ENCODE assay signal across 8 mouse cellular contexts in genomic region chr14:76623371-76623988, GRCm38 (mm10).
A peak's percentile ranks its signal among the peaks of the same experiment; 100 is the strongest.
DNase-seq lines count a peak whose midpoint lies in the region; ATAC-seq and TF ChIP-seq lines count a peak whose summit lies in the region.

No protein-coding gene starts in this region.

- no peak for ATAC-seq in heart, embryonic 13.5 days (ENCODE audit: extremely low read depth, insufficient number of reproducible peaks, low FRiP score, low TSS enrichment)
- peak; percentile 10; the same call in 1 of the 2 replicates for ATAC-seq in embryonic facial prominence, embryonic 11.5 days (replicated peaks; ENCODE audit: insufficient number of reproducible peaks, low FRiP score, low TSS enrichment, low read depth)
- peak; percentile 76 for ATAC-seq in intestine, postnatal 0 days
- no peak for ATAC-seq in midbrain, embryonic 14.5 days (ENCODE audit: low FRiP score, low TSS enrichment)
- ATAC-seq in megakaryocyte-erythroid progenitor cell, adult 5-6 weeks (replicated peaks; ENCODE audit: low FRiP score, low TSS enrichment, poor library complexity, severe bottlenecking): no peak

- TF ChIP-seq CTCF in intestine, postnatal 0 days (IDR thresholded peaks at IDR 0.05; ENCODE audit: low read depth): no peak

- H3K27ac ChIP-seq in heart, embryonic 13.5 days (replicated peaks): peak overlapping the region; percentile 82
- peak overlapping the region; percentile 69; the same call in 1 of the 2 replicates for H3K27ac ChIP-seq in embryonic facial prominence, embryonic 11.5 days (replicated peaks; ENCODE audit: low read depth, low read length)
- H3K27ac ChIP-seq in intestine, postnatal 0 days (ENCODE audit: low read depth, low read length): 0 out of 2 replicates have a peak overlapping the region, but pooled peaks have one; percentile 8
- peak overlapping the region; percentile 46 for H3K27ac ChIP-seq in midbrain, embryonic 14.5 days (replicated peaks; ENCODE audit: low read depth, low read length)

- H3K4me1 ChIP-seq in heart, embryonic 13.5 days: peaks cover 55% of the 10 kb centered on the region
- H3K4me1 ChIP-seq in embryonic facial prominence, embryonic 11.5 days (ENCODE audit: control insufficient read depth, insufficient read depth, low read length): peaks cover 5% of the 10 kb centered on the region
- peaks cover 18% of the 10 kb centered on the region for H3K4me1 ChIP-seq in intestine, postnatal 0 days (replicated peaks; ENCODE audit: control insufficient read depth, insufficient read depth, low read length)
- peaks cover 27% of the 10 kb centered on the region for H3K4me1 ChIP-seq in midbrain, embryonic 14.5 days (ENCODE audit: control insufficient read depth, insufficient read depth, low read length)

- H3K9me3 ChIP-seq in heart, embryonic 13.5 days: no peaks in the 10 kb centered on the region
- no peaks in the 10 kb centered on the region for H3K9me3 ChIP-seq in embryonic facial prominence, embryonic 11.5 days (replicated peaks; ENCODE audit: control insufficient read depth, low read length)
- H3K9me3 ChIP-seq in intestine, postnatal 0 days (ENCODE audit: control insufficient read depth): no peaks in the 10 kb centered on the region
- H3K9me3 ChIP-seq in midbrain, embryonic 14.5 days (ENCODE audit: control insufficient read depth, low read length): no peaks in the 10 kb centered on the region

- peak overlapping the region; percentile 41 for H3K9ac ChIP-seq in heart, embryonic 13.5 days
- peak overlapping the region; percentile 26; the same call in 1 of the 2 replicates for H3K9ac ChIP-seq in embryonic facial prominence, embryonic 11.5 days (replicated peaks; ENCODE audit: low read length)
- H3K9ac ChIP-seq in intestine, postnatal 0 days (ENCODE audit: low read depth, low read length): no peak overlapping the region
- H3K9ac ChIP-seq in midbrain, embryonic 14.5 days (replicated peaks; ENCODE audit: low read length): no peak overlapping the region

- H3K4me2 ChIP-seq in heart, embryonic 13.5 days: peak overlapping the region; percentile 48
- no peak overlapping the region for H3K4me2 ChIP-seq in embryonic facial prominence, embryonic 11.5 days (ENCODE audit: low read depth, low read length)
- H3K4me2 ChIP-seq in intestine, postnatal 0 days (replicated peaks; ENCODE audit: low read depth): no peak overlapping the region; the same call in none of the 2 replicates
- no peak overlapping the region for H3K4me2 ChIP-seq in midbrain, embryonic 14.5 days (ENCODE audit: low read length)

- DNase-seq in heart, adult 8-10 months (ENCODE audit: low spot score): no peak
- DNase-seq in embryonic facial prominence, embryonic 11.5 days (ENCODE audit: low spot score): peak; percentile 44
- peak; percentile 44 for DNase-seq in midbrain, embryonic 14.5 days
- no peak for DNase-seq in right cerebral cortex, postnatal 25 days
- DNase-seq in frontal cortex, postnatal 14 days (ENCODE audit: low spot score in 2 of 2): no peak

- H3K4me3 ChIP-seq in heart, embryonic 13.5 days: 0 out of 2 replicates have a peak overlapping the region, but pooled peaks have one; percentile 1
- H3K4me3 ChIP-seq in embryonic facial prominence, embryonic 11.5 days (ENCODE audit: low read depth, low read length): no peak overlapping the region
- no peak overlapping the region for H3K4me3 ChIP-seq in intestine, postnatal 0 days (ENCODE audit: low read depth, low read length)
- H3K4me3 ChIP-seq in midbrain, embryonic 14.5 days (replicated peaks; ENCODE audit: low read depth, low read length): no peak overlapping the region

- 31% methylated on average over 10 of the region's 10 CpGs for WGBS in heart, embryonic 13.5 days
- 28% methylated on average over 10 of the region's 10 CpGs for WGBS in embryonic facial prominence, embryonic 11.5 days
- 28% methylated on average over 10 of the region's 10 CpGs for WGBS in intestine, postnatal 0 days
- 31% methylated on average over 10 of the region's 10 CpGs for WGBS in midbrain, embryonic 14.5 days

- H3K36me3 ChIP-seq in heart, embryonic 13.5 days: no peaks in the 10 kb centered on the region
- no peaks in the 10 kb centered on the region for H3K36me3 ChIP-seq in embryonic facial prominence, embryonic 11.5 days (replicated peaks; ENCODE audit: control insufficient read depth, insufficient read depth, low read depth, low read length)
- no peaks in the 10 kb centered on the region for H3K36me3 ChIP-seq in intestine, postnatal 0 days (ENCODE audit: control insufficient read depth, insufficient read depth)
- H3K36me3 ChIP-seq in midbrain, embryonic 14.5 days (ENCODE audit: control insufficient read depth, insufficient read depth, low read length): no peaks in the 10 kb centered on the region

- no peaks in the 10 kb centered on the region for H3K27me3 ChIP-seq in heart, embryonic 13.5 days (replicated peaks)
- no peaks in the 10 kb centered on the region for H3K27me3 ChIP-seq in embryonic facial prominence, embryonic 11.5 days (ENCODE audit: control insufficient read depth, insufficient read depth, low read length)
- H3K27me3 ChIP-seq in intestine, postnatal 0 days (replicated peaks; ENCODE audit: control insufficient read depth, insufficient read depth, low read length): no peaks in the 10 kb centered on the region
- no peaks in the 10 kb centered on the region for H3K27me3 ChIP-seq in midbrain, embryonic 14.5 days (ENCODE audit: control insufficient read depth, insufficient read depth, low read length)

Comparison
In these comparisons a context has a peak if more than half of its experiments do, and no peak if none do; other contexts are left out.
1. ATAC-seq: peak in embryonic facial prominence, embryonic 11.5 days (single experiment) and intestine, postnatal 0 days (single experiment); none in heart, embryonic 13.5 days (single experiment), midbrain, embryonic 14.5 days (single experiment) and megakaryocyte-erythroid progenitor cell, adult 5-6 weeks (single experiment).
2. H3K27ac ChIP-seq: peak in every context shown above with its lines; median percentile 82 in heart, embryonic 13.5 days; 69 in embryonic facial prominence, embryonic 11.5 days; 46 in midbrain, embryonic 14.5 days; 8 in intestine, postnatal 0 days.
3. H3K9ac ChIP-seq: peak in heart, embryonic 13.5 days (single experiment) and embryonic facial prominence, embryonic 11.5 days (single experiment); none in intestine, postnatal 0 days (single experiment) and midbrain, embryonic 14.5 days (single experiment).
4. DNase-seq: peak in embryonic facial prominence, embryonic 11.5 days (single experiment) and midbrain, embryonic 14.5 days (single experiment); none in heart, adult 8-10 months (single experiment), right cerebral cortex, postnatal 25 days (single experiment) and frontal cortex, postnatal 14 days (0 of 2).